Mouse (Mus musculus): ENCODE results near the gene Myo1h.

GRCm38 (mm10) chr5:114371731-114372473 lies 82.9 kb downstream of the Myo1h start:
- no peak for TF ChIP-seq POLR2A (IDR thresholded peaks at IDR 0.05; ENCODE audit: low read depth, low read length)
- TF ChIP-seq CTCF (IDR thresholded peaks at IDR 0.05; ENCODE audit: extremely low read depth, insufficient read length, insufficient replicate concordance, low read depth, low read length), result no peak
